Mouse (Mus musculus) neural tube, embryonic 10.5 days (tissue): Measurements from ENCODE around the gene Fhit.
A peak's percentile ranks its signal among the peaks of the same experiment; 100 is the strongest.

Source experiments
- DNase-seq: peaks from one replicate; pipeline ENCODE4 v3.0.0-alpha.2; 2017; ENCODE audit warnings: low spot score; ENCODE audit errors: extremely low spot score

The Fhit gene

GRCm38 (mm10) chr14:10166641-10167429 lies 995.0 kb downstream of the Fhit start:
- DNase-seq = no peak

- DNase-seq = peak; percentile 15
Observed at GRCm38 (mm10) chr14:10149872-10150271, 1012.0 kb downstream of the Fhit start.

- no peak for DNase-seq
Observed at GRCm38 (mm10) chr14:10139311-10139710, 1022.5 kb downstream of the Fhit start.

GRCm38 (mm10) chr14:10133873-10134272 lies 1028.0 kb downstream of the Fhit start:
- no peak for DNase-seq

- DNase-seq = no peak
Observed at GRCm38 (mm10) chr14:10129675-10130074, 1032.2 kb downstream of the Fhit start.

GRCm38 (mm10) chr14:10129088-10129487 lies 1032.7 kb downstream of the Fhit start:
- no peak for DNase-seq

- DNase-seq = no peak
Observed at GRCm38 (mm10) chr14:10126536-10126935, 1035.3 kb downstream of the Fhit start.

GRCm38 (mm10) chr14:10122176-10122575 lies 1039.7 kb downstream of the Fhit start:
- no peak for DNase-seq

- DNase-seq = no peak
Observed at GRCm38 (mm10) chr14:10096236-10096635, 1065.6 kb downstream of the Fhit start.

GRCm38 (mm10) chr14:10079062-10079461 lies 1082.8 kb downstream of the Fhit start:
- no peak for DNase-seq

GRCm38 (mm10) chr14:10049947-10050346 lies 1111.9 kb downstream of the Fhit start:
- DNase-seq = no peak

GRCm38 (mm10) chr14:10047123-10047783 lies 1114.6 kb downstream of the Fhit start:
- DNase-seq = no peak

- DNase-seq = no peak
Observed at GRCm38 (mm10) chr14:10046336-10047122, 1115.3 kb downstream of the Fhit start.

GRCm38 (mm10) chr14:10038021-10038420 lies 1123.8 kb downstream of the Fhit start:
- DNase-seq = no peak

- no peak for DNase-seq
Observed at GRCm38 (mm10) chr14:10036685-10037215, 1125.1 kb downstream of the Fhit start.

- peak; percentile 16 for DNase-seq
Observed at GRCm38 (mm10) chr14:10035682-10036081, 1126.2 kb downstream of the Fhit start.

GRCm38 (mm10) chr14:10035270-10035669 lies 1126.6 kb downstream of the Fhit start:
- DNase-seq = no peak

GRCm38 (mm10) chr14:10023382-10023781 lies 1138.5 kb downstream of the Fhit start:
- no peak for DNase-seq

GRCm38 (mm10) chr14:10022304-10022703 lies 1139.5 kb downstream of the Fhit start:
- DNase-seq = no peak

GRCm38 (mm10) chr14:10020400-10021140 lies 1141.3 kb downstream of the Fhit start:
- no peak for DNase-seq

- DNase-seq = no peak
Observed at GRCm38 (mm10) chr14:10013817-10014266, 1148.0 kb downstream of the Fhit start.
